Mouse (Mus musculus): ENCODE data around the gene Nae1.
A peak's percentile ranks its signal among the peaks of the same experiment; 100 is the strongest.

- TF ChIP-seq CTCF (IDR thresholded peaks at IDR 0.05; ENCODE audit: low read depth) (peak; percentile 38), EP300 (optimal IDR thresholded peaks at IDR 0.05) (no peak)
Observed at GRCm38 (mm10) chr8:104509061-104510006, 25.1 kb downstream of the Nae1 start, which contains the start of gene Terb1.
